Mouse (Mus musculus) small intestine, adult 2 months (tissue): ENCODE measurements around the gene Gm266.

Experiments
- CTCF ChIP-seq: fragments of 200-500 bp; IDR thresholded peaks from 2 replicates; pipeline ENCODE4 v1.5.1; 2012; ENCODE audit warnings: low read depth, mild to moderate bottlenecking, control low read depth, inconsistent platforms, low read length, moderate library complexity, mixed read lengths; ENCODE audit not compliant: insufficient replicate concordance, insufficient read length; ENCODE audit errors: extremely low read depth
- POLR2A ChIP-seq: fragments of 200-500 bp; IDR thresholded peaks from 2 replicates; pipeline ENCODE4 v1.6.1; 2012; ENCODE audit warnings: low read depth, mild to moderate bottlenecking, control low read depth, inconsistent platforms, low read length, moderate library complexity

DNA sequence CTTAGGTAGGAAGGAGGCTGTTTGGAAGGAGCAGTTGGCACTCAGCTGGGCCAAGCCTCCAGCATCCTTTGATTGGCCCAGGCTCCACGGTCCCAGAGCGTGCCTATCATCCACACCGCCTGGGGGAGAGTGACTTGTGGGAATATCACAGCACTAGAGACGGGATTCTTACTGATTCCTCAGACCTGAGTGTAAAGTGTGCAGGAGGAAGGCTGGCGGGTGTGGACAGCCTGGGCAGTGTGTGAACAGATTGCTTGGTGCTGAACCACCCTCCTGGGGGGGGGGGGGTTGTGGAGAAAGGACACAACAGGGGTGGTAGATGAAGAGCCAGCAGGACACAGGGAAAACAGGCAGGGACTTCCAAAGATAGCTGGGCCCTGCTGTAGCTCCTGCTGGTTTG, 38.9 kb downstream of the Gm266 start:
- TF ChIP-seq POLR2A, result no peak
- no peak for TF ChIP-seq CTCF
